Mouse (Mus musculus) hindbrain, embryonic 11.5 days (tissue): ENCODE data around the gene Anxa8. TPM values are rescaled to one million over a fixed set of nuclear protein-coding genes. Genes with fewer than 3 reads are reported as not detected.

ENCODE experiments used
- ATAC-seq: fragments of 200-750 bp; cut with Nextera tagmentation; 2 replicates; pipeline ENCODE4 v1.8.0; 2017; ENCODE audit warnings: mild to moderate bottlenecking, moderate TSS enrichment, moderate library complexity; ENCODE audit not compliant: low FRiP score
- DNase-seq: peaks from one replicate; pipeline ENCODE4 v3.0.0-alpha.2; 2015; ENCODE audit warnings: low spot score
- H3K27ac ChIP-seq: fragments of 300-500 bp; sonication (generic); 2 replicates; pipeline ENCODE4 v1.5.1; 2014; ENCODE audit warnings: mild to moderate bottlenecking, low read depth, low read length
- H3K27me3 ChIP-seq: fragments of 300-500 bp; sonication (generic); 2 replicates; pipeline ENCODE4 v1.6.1; 2014; ENCODE audit warnings: mild to moderate bottlenecking, low read length, moderate library complexity, mixed read lengths; ENCODE audit not compliant: control insufficient read depth, insufficient read depth
- H3K36me3 ChIP-seq: fragments of 300-500 bp; sonication (generic); 2 replicates; pipeline ENCODE4 v1.6.1; 2014; ENCODE audit warnings: mild to moderate bottlenecking, low read length, moderate library complexity, mixed read lengths; ENCODE audit not compliant: control insufficient read depth, insufficient read depth
- H3K4me1 ChIP-seq: fragments of 300-500 bp; sonication (generic); replicated peaks from 2 replicates; pipeline ENCODE4 v1.6.1; 2014; ENCODE audit warnings: low read length, mixed read lengths; ENCODE audit not compliant: control insufficient read depth, insufficient read depth
- H3K4me2 ChIP-seq: fragments of 300-500 bp; sonication (generic); replicated peaks from 2 replicates; pipeline ENCODE4 v1.6.1; 2014; ENCODE audit warnings: mild to moderate bottlenecking, low read depth, low read length
- H3K4me3 ChIP-seq: fragments of 300-500 bp; sonication (generic); 2 replicates; pipeline ENCODE4 v1.5.1; 2014; ENCODE audit warnings: low read depth, low read length
- H3K9ac ChIP-seq: fragments of 300-500 bp; sonication (generic); 2 replicates; pipeline ENCODE4 v1.6.1; 2014; ENCODE audit warnings: low read depth, low read length
- H3K9me3 ChIP-seq: fragments of 300-500 bp; sonication (generic); 2 replicates; pipeline ENCODE4 v1.6.1; 2016; ENCODE audit warnings: low read length; ENCODE audit not compliant: control insufficient read depth
- WGBS: fragments of 180-500 bp; shearing (Covaris S2); extraction: QIAGEN DNeasy Blood & Tissue Kit; methylation state at CpG from one replicate; pipeline ENCODE4 v1.1.7; 2014; 5-methylcytosine and 5-hydroxymethylcytosine counted together
- polyA plus RNA-seq: library from polyadenylated mRNA; unstranded; fragments of >200 nt; fragmentation: Nextera tagmentation; extraction: Ambion mirVana; gene quantifications from 2 replicates; pipeline ENCODE4 v1.2.1, GENCODE M21; 2014

Gene Anxa8
- polyA plus RNA-seq, 1 experiment from 2014 or later, result 1.8 TPM

DNA sequence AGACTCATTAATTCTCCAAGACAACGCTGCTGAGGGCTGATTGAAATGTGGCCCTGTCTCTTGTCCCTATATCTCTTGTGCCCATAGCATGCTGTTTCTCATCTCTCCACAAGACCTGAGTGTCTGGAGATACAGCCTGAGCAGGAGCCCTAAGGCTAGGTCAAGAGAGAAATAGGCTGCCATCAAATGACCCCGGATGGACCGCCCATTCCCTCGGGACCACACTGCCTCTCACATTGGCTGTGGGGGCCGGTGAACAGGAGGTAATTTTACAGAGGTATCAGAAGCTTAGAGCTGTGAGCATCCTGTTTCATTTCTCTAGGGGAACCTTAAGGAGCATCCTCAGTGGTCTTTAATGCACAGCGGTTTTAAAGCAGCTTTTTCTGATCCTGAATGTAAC is 45.4 kb downstream of the Anxa8 start:
- ATAC-seq, result no peak
- no peak overlapping the region for H3K27ac ChIP-seq
- H3K9me3 ChIP-seq, result no peaks in the 10 kb centered on the region
- 72% methylated on average over 6 of the region's 6 CpGs for WGBS
- no peak overlapping the region for H3K4me3 ChIP-seq
- H3K4me2 ChIP-seq, result no peak overlapping the region
- H3K9ac ChIP-seq, result no peak overlapping the region
- H3K36me3 ChIP-seq, result no peaks in the 10 kb centered on the region
- H3K27me3 ChIP-seq, result no peaks in the 10 kb centered on the region
- no peaks in the 10 kb centered on the region for H3K4me1 ChIP-seq
- DNase-seq, result no peak

- Histone ChIP-seq H3K4me2 (no peak overlapping the region), H3K36me3 (no peaks in the 10 kb centered on the region), H3K27me3 (no peaks in the 10 kb centered on the region), H3K4me3 (no peak overlapping the region), H3K4me1 (no peaks in the 10 kb centered on the region), H3K9ac (no peak overlapping the region), H3K27ac (no peak overlapping the region), H3K9me3 (no peaks in the 10 kb centered on the region)
- DNase-seq, result no peak
- no peak for ATAC-seq
These were observed 49.6 kb downstream of the Anxa8 start for GRCm38 (mm10) chr14:34135391-34135790.

DNA sequence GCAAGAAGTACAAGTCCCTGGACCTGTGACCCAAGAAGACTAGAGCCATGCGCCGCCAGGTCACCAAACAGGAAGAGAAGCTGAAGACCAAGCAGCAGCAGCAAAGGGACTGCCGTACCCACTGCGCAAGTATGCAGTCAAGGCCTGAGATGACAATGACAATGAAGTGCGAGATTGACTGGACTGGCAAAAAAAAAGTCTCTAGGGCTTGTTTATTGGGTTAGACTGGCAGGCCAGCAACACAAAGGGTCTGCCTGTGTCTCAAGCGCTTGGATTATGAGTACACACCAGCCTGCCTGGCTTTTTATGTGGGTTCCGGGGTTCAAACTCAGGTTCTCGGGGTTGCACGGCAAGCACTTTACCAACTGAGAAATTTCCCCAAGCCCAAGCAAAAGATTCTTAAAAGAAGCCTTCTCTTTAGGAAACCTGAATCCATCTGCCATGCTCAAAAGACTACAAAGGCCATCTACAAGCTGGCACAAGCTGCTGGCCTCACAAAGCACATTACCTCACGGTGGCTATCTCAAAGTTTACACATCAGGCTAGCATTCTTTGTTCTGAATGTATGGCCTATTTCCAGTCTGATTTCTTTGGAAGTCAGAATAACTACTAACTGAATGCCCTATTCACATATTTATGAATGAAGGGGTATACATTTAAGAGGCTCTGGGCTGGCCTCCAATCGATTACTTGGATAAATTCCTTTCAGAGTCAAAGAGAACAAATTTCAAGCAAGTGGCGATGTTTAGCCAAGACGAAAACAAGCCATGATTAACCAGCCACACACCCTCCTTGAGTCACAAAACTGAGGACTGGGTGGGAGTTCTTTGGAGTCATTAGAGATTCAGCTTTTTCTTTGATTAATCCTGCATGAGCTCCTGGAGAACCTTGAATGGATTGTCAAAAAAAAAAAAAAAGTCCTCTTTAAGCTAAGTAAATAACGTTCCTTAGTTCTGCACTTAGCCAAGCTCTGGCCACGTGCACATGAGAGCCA is 54.2 kb downstream of the Anxa8 start:
- no peak for DNase-seq
- H3K9me3 ChIP-seq, result no peaks in the 10 kb centered on the region
- no peak overlapping the region for H3K4me2 ChIP-seq
- no peak overlapping the region for H3K9ac ChIP-seq
- no peak for ATAC-seq
- no peak overlapping the region for H3K4me3 ChIP-seq
- H3K27ac ChIP-seq, result no peak overlapping the region
- WGBS, result 88% methylated on average over 15 of the region's 15 CpGs
- H3K36me3 ChIP-seq, result no peaks in the 10 kb centered on the region
- no peaks in the 10 kb centered on the region for H3K27me3 ChIP-seq
- no peaks in the 10 kb centered on the region for H3K4me1 ChIP-seq

DNA sequence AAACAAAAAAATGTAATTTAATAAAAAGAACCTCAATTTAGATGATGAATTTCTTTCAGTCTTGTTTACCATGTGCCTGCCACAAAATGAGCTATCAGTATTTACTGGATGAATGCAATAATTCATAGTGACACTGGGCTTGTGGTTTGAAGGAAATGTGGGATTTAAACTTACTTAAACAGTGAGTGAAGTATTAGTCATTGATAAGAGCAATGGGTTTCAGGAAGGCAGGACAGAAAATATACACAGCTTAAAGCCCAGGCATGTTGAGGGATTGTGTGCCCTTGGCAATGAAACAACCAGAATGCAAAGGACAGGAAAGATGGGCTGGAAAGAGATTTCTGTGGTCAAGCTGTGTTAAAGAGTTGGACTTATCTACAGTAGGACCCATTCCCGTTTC is 56.5 kb downstream of the Anxa8 start:
- ATAC-seq, result no peak
- 79% methylated on average over 1 of the region's 1 CpGs for WGBS

GRCm38 (mm10) chr14:34142915-34143314 is 57.1 kb downstream of the Anxa8 start:
- WGBS, result 95% methylated on average over 10 of the region's 10 CpGs
- H3K4me2 ChIP-seq, result no peak overlapping the region
- no peak for ATAC-seq

More for the DNA sequence above, 56.5 kb downstream of the Anxa8 start:
- DNase-seq, result no peak
- no peak overlapping the region for H3K9ac ChIP-seq
- no peaks in the 10 kb centered on the region for H3K27me3 ChIP-seq
- H3K27ac ChIP-seq, result no peak overlapping the region
- no peak overlapping the region for H3K4me2 ChIP-seq
- no peak overlapping the region for H3K4me3 ChIP-seq
- no peaks in the 10 kb centered on the region for H3K9me3 ChIP-seq
- no peaks in the 10 kb centered on the region for H3K36me3 ChIP-seq
- H3K4me1 ChIP-seq, result no peaks in the 10 kb centered on the region

More at GRCm38 (mm10) chr14:34142915-34143314, 57.1 kb downstream of the Anxa8 start:
- Histone ChIP-seq H3K4me3 (no peak overlapping the region), H3K9ac (no peak overlapping the region), H3K36me3 (no peaks in the 10 kb centered on the region), H3K9me3 (no peaks in the 10 kb centered on the region), H3K27me3 (no peaks in the 10 kb centered on the region), H3K27ac (no peak overlapping the region), H3K4me1 (no peaks in the 10 kb centered on the region)
- DNase-seq, result no peak

Other genes starting within 250 kb of the Anxa8 start
- 9.5 and 10.6 TPM in 2 replicates for gene Gdf10, start 162.4 kb upstream of the Anxa8 start, polyA plus RNA-seq
- 0.08 TPM in 1 of 2 replicates, not detected in the other for gene Gdf2, start 144.9 kb upstream of the Anxa8 start, polyA plus RNA-seq
- gene Rbp3, start 132.0 kb upstream of the Anxa8 start, polyA plus RNA-seq, result not detected in 2 replicates
- 0.10 and 0.20 TPM in 2 replicates for gene Zfp488, start 107.2 kb upstream of the Anxa8 start, polyA plus RNA-seq
- gene Gm30083, start 70.8 kb upstream of the Anxa8 start, polyA plus RNA-seq, result not detected in 2 replicates
- gene Gm5460, start 69.2 kb upstream of the Anxa8 start, polyA plus RNA-seq, result not detected in 2 replicates
- gene Antxrl, start 33.3 kb upstream of the Anxa8 start, polyA plus RNA-seq, result not detected in 2 replicates
- gene A630023A22Rik, start 16.8 kb downstream of the Anxa8 start, polyA plus RNA-seq, result not detected in 2 replicates
- 0.04 TPM in 1 of 2 replicates, not detected in the other for gene Npy4r, start 66.5 kb downstream of the Anxa8 start, polyA plus RNA-seq
- gene Gprin2, start 115.7 kb downstream of the Anxa8 start, polyA plus RNA-seq, result 0.33 and 0.74 TPM in 2 replicates
- 0.32 TPM in 1 of 2 replicates, not detected in the other for gene Syt15, start 133.6 kb downstream of the Anxa8 start, polyA plus RNA-seq
- 7.1 and 8.5 TPM in 2 replicates for gene Shld2, start 224.5 kb downstream of the Anxa8 start, polyA plus RNA-seq
- gene Glud1, start 224.7 kb downstream of the Anxa8 start, polyA plus RNA-seq, result 86.0 and 95.1 TPM in 2 replicates